Mouse (Mus musculus) layer of hippocampus, adult 18-20 months (tissue): ENCODE results near the gene Casd1. TPM values are rescaled to one million over a fixed set of nuclear protein-coding genes. Genes with fewer than 3 reads are reported as not detected.

Experiments
- total RNA-seq, 2 experiments: library from RNA; stranded (reverse); gene quantifications; 2 replicates each; pipeline ENCODE4 v1.2.3; 2021

Gene Casd1
- total RNA-seq, 2 experiments from 2014 or later: 51.4 to 51.6 TPM

Other genes with a start within 250 kb of the Casd1 start
- 1 to 10 TPM; 6.1 to 7.1 TPM for gene Col1a2, start 96.0 kb upstream of the Casd1 start, total RNA-seq
- gene Sgce, start 146.4 kb downstream of the Casd1 start, total RNA-seq: 10 to 100 TPM; 35.2 to 35.8 TPM
- 10 to 100 TPM; 10.3 to 12.2 TPM for gene Peg10, start 146.5 kb downstream of the Casd1 start, total RNA-seq